Mouse (Mus musculus) inflammation-experienced regulatory T-cells (primary cell): ENCODE data around the gene Gm28230. TPM values are rescaled to one million over a fixed set of nuclear protein-coding genes. Genes with fewer than 3 reads are reported as not detected.

ENCODE experiments used
- polyA plus RNA-seq, 2 experiments: library from polyadenylated mRNA; unstranded; fragments of 100-300 nt; shearing (Covaris generic); gene quantifications; one replicate each; pipeline ENCODE4 v1.2.1; 2017

Gene Gm28230
- polyA plus RNA-seq, result not detected

GRCm38 (mm10) chr2:74726551-74726950, at the start of gene Gm28230:
TSS of gene Gm28230 (plus strand) at chr2:74726728.

GRCm38 (mm10) chr2:74678891-74679595, 47.5 kb upstream of the Gm28230 start, which contains the start of gene Hoxd11:
TSS of gene Hoxd11 (plus strand) at chr2:74679557.

GRCm38 (mm10) chr2:74691022-74691951, 35.2 kb upstream of the Gm28230 start, which contains the start of gene Hoxd10:
TSS of gene Hoxd10 (plus strand) at chr2:74691924.

GRCm38 (mm10) chr2:74697567-74698121, 28.9 kb upstream of the Gm28230 start, which contains the start of gene Hoxd9:
TSS of gene Hoxd9 (plus strand) at chr2:74697727.

GRCm38 (mm10) chr2:74704393-74704998, 22.0 kb upstream of the Gm28230 start, which contains the start of gene Hoxd8:
TSS of gene Hoxd8 (plus strand) at chr2:74704615.

GRCm38 (mm10) chr2:74711721-74712621, 14.6 kb upstream of the Gm28230 start, which contains the start of the genes Hoxd3 and Hoxd4:
TSS of gene Hoxd3 (plus strand) at chr2:74711927.
TSS of gene Hoxd4 (plus strand) at chr2:74711929.

GRCm38 (mm10) chr2:74762522-74763244, 36.2 kb downstream of the Gm28230 start, which contains the start of gene Hoxd1:
TSS of gene Hoxd1 (plus strand) at chr2:74762980.

Other genes with a start within 250 kb of the Gm28230 start
- 10 to 100 TPM; 17.5 to 19.3 TPM for gene Lnpk, start 147.3 kb upstream of the Gm28230 start, polyA plus RNA-seq
- gene Evx2, start 67.2 kb upstream of the Gm28230 start, polyA plus RNA-seq, result under 1 TPM in 1 of 2 experiments, not detected in 1; 0.20 TPM
- gene Hoxd13, start 58.4 kb upstream of the Gm28230 start, polyA plus RNA-seq, result not detected
- not detected for gene Hoxd12, start 51.7 kb upstream of the Gm28230 start, polyA plus RNA-seq
- under 1 TPM in 1 of 2 experiments, not detected in 1; 0.55 TPM for gene Hoxd11, start 47.2 kb upstream of the Gm28230 start, polyA plus RNA-seq
- gene Hoxd10, start 34.8 kb upstream of the Gm28230 start, polyA plus RNA-seq, result under 1 TPM in 1 of 2 experiments, not detected in 1; 0.26 TPM
- gene Hoxd9, start 29.0 kb upstream of the Gm28230 start, polyA plus RNA-seq, result not detected
- under 1 TPM; 0.27 to 0.39 TPM for gene Hoxd8, start 22.1 kb upstream of the Gm28230 start, polyA plus RNA-seq
- gene Hoxd3, start 14.8 kb upstream of the Gm28230 start, polyA plus RNA-seq, result not detected
- gene Hoxd4, start 14.8 kb upstream of the Gm28230 start, polyA plus RNA-seq, result under 1 TPM; 0.11 to 0.45 TPM
- not detected for gene Hoxd1, start 36.3 kb downstream of the Gm28230 start, polyA plus RNA-seq
- gene Mtx2, start 99.1 kb downstream of the Gm28230 start, polyA plus RNA-seq, result 10 to 100 TPM; 65.7 to 75.5 TPM